Mouse (Mus musculus) urinary bladder, postnatal 10 days (tissue): ENCODE data around the gene Lrp1.

ENCODE experiments used
- DNase-seq: peaks from one replicate; pipeline ENCODE4 v3.0.0; 2022; ENCODE audit warnings: low spot score

The Lrp1 gene

DNA sequence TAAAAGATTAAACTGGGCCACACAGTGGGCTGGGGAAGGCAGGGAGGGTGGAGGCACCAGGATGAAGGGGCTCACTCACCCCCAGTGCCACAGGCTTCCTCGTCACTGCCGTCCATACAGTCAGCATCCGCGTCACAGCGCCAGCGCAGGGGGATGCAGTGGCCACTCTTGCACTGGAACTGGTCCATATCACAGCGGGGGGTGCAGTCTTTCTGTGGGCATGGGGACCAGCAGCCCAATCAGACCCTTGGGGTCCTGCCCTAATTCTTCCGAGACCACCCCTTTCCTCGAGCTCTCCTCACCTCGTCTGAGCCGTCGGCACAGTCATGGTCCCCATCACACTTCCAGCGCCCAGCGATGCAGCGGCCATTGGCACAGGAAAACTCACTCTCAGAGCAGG, 72.7 kb downstream of the Lrp1 start:
- no peak for DNase-seq

DNA sequence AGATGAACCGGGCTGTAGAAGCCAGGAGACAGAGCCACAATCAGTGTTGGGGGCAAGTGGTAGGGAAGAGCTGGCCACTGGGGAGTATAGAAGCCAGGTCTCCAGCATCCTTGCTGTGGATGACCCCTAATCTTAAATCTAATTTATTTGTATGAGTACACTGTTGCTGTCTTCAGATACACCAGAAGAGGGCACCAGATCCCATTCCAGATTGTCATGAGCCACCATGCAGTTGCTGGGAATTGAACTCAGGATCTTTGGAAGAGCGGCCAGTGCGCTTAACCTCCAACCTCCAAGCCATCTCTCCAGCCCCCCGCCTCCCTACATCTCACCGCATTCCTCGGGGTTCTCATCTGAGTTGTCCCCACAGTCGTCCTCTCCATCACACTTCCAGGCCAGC, 74.4 kb downstream of the Lrp1 start:
- DNase-seq, result no peak

DNA sequence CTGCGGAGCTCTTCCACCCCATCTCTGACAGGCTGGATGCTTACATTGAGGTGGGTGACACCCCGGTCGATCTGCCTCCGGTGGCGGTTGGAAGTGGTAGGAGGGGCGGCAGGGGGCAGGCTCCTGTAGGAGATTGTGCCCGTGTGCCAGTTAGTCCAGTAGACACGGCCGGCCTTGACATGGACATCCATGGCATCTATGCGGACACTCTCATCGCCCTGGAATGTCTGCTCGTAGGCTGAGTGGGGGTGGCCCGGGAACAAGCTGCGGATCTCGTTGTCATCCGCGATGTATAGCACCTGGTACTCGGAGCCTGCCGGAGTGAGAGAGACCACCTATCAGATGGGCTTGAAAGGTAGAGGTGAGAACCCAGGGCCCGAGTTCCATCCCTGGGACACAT, 76.6 kb downstream of the Lrp1 start:
- DNase-seq, result no peak

DNA sequence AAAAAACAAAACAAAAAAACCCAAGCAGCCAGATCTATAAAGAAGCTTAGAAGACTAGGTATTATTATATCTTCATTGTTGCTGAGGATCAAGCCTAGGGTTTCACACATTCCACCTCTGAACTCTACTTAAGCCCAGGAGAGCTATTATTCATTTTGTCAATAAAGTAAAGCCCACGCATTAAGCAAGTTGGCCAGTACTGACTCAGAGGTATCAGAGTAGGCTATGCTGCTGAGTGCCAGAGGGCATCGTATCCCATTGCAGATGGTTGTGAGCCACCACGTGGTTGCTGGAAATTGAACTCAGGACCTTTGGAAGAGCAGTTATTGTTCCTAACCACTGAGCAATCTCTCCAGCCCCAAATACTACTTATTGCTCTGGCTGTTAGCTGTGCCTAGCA, 77.0 kb downstream of the Lrp1 start:
- no peak for DNase-seq

DNA sequence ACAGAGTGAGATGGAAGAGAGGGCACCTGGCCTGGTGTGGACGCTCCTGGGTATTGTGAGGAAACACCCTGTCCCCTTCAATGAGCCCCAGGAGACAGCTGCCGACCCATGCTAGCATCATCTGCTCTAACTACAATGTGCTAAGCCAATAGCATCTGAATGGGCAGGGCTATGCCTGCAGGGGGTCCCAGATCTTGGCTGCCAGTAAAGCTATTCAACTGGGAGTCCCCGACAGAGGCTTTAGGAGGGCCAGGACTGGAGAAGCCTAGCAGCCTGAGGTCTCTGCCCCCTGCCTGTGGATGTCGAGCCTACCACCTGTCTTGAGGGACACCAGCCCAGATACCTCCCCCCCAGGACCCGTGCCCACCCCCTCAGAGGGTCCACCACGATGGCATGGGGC, 78.2 kb downstream of the Lrp1 start:
- no peak for DNase-seq

DNA sequence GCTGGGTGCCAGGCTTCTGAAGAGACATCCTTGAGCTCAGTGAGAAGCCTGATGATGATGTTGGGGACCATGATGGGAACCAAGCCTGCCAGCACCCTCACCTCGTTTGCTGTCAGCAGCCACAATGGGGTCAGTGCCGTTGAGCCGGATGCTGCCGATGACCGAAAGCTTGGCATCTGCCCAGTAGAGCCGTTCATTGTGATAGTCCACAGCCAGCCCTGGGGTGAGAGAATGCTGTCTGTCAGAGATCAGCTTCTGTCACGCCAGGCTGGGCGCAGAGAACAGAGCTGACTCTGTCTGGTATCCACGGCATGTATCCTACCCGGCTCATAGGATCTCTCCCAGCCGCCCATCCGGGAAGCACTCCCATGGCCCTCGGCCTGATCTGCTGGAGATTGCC, 78.9 kb downstream of the Lrp1 start:
- no peak for DNase-seq

DNA sequence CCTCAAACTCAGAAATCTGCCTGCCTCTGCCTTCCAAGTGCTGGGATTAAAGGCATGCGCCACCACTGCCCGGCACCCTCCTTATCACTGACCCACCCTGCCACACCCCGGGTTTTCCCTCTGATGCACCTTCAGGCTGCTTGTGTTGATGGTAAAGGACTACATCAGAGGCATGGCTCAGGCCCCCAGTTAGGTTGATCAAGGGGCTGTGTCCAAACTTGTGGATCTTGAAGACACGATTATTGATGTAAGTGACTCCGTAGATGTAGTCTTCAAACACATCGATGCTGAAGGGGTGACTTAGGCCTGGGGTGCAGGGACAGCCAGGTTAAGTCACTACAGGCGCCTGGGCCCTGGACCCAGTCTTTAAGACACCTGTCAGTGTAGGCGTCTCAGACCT, 79.4 kb downstream of the Lrp1 start:
- no peak for DNase-seq

DNA sequence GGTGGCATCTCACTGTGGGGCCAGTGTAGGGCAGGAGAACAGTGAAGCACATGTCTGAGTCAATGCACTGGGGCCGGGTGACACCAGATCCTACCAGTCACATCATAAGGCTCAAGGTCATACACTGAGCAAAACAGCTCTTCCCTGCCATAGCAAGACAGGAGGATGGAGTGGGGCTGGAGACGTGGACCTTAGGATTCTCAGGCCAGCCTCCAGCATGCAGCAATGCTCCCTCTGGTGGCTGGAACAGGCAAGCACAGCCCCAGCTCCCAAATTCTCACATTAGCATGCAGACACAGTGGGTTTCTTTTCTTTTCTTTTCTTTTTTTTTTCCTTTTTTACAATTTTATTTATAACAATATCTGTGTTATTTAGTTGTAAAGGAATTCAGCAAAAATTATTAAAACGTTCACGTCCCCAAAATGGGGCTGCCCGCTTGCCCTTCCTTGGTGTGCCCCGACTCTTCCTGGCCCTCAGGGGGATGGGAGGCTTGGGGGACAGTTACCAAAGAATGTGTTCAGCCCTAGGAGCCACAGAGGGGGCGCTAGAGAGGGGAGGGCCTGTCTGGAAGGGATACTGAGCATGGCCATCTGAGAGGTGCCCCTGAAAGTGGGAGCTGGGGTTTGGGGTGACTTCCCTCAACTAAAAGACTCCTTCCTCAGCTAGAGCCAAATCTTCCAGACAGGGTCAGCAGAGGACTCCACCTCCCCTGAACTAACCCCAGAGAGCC, 82.9 kb downstream of the Lrp1 start:
- no peak for DNase-seq

DNA sequence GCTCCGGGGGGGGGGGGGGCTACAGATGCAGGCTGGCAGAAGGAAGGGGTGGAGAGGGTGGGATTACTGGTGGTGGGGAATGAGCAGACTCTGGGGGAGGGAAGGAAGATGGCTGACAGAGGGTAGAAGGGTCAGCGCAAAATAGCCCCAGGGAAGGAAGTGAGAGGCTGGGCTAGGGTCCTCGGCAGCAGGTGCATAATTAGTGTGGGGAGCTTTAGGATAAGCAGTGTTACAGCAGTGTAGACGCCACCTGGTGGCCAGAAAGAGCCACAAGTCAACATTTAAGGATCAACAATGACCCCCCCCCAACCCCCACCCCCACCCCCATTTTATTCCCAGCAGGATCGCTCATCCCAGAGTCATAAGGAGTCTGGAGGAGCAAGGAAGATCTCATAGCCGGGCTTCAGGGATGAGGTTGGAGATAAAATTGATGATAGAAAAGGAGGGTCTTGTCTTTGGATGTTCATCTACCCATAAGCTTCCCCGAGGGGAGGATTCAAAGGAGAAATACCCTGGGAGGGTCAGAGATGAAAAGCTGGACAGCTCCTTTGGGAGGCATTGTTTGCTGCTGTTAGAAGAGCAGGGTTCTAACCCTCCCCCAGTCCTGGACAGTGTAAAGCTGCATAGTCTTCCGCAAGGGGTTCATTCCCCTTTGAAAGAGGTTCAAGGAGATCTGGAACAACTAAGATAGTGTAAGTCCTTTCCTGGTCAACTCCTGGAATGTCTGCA, 84.2 kb downstream of the Lrp1 start:
- DNase-seq, result no peak

DNA sequence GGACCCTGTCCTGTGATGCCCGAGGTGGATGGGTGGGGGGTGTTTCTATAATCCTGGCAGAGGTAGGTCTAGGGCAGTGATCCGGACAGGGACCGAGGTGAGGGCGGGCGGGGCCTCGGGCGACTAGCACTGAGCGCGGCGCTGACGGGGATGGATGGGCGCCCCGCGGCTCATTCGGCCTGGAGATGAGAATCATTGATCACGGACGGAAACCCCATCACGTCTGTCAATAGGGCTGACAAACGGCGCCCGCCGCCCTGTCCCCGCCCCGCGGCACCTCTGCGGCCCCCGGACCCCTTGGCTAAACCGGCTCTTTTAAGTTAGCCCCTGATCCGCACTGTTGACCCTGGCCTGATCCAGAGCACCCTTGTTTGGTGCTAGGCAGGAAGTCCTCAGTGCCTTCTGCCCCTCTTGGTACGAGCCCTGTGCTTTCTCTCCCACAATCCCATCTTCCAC, 86.0 kb downstream of the Lrp1 start:
- no peak for DNase-seq

DNA sequence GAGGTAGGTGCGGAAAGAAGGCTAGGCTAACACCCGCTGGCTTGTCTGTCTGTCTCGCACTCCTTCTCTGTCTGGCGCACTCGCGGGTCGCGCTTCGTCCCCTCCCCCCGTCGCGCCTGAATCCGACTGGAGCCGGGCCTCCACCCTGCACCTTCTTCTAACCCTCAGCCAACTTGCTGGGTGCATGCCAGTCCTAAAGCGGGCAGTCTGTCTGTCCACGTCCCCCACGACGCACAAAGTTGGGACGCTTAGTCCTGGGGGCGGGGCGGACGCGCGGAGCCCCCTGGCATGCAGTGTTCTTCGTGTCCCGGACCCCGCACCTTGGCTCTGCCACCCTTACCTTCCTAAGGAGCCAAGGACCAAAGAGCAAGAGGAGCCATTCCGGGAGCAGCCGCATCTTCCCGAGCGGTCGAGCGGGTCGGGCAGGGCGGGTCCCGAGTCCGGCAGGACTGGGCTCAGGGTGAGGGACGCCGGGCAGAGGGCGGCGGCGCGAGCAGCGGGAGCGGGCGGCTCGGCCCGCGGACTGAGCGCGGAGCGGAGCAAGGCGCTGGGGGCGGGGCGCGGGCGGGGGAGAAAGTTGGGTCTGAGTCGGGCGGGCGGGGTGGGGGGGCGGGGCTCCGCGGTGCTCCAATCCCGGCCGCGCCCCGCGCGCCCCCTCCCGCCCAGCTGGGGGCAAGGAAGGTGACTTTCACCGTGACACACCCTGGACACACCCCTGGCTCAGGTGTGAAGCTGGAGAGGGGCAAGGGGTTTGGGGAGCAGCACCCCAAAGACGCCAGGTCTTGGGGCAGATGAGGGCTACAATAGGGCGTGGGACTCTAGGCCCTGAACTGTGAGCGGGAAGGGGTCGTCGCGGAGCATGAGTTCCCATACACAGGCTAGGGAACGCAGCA, 86.7 kb downstream of the Lrp1 start, which contains the start of gene Nxph4:
Nxph4 (minus strand) TSS at position 524 of the 893 bp plus-strand sequence.
- DNase-seq, result no peak

DNA sequence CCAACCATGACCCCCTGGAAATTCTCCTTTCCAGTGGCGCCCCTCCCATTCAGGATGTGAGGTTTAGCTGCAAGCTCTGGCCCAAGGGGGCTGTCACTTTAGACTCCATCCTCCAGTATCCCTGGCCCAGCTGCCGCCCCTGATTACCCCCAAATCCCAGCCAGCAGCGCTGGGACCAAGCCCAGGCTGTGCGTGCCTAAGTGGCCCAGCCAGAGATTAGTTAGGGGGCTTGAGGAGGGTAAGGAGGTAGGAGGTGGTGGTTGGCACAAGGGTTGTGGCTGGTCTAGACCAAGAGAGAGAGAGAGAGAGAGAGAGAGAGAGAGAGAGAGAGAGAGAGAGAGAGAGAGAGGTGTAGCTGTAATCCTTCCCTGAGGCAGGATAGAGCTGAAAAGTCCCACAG, 89.4 kb downstream of the Lrp1 start:
- DNase-seq, result no peak

DNA sequence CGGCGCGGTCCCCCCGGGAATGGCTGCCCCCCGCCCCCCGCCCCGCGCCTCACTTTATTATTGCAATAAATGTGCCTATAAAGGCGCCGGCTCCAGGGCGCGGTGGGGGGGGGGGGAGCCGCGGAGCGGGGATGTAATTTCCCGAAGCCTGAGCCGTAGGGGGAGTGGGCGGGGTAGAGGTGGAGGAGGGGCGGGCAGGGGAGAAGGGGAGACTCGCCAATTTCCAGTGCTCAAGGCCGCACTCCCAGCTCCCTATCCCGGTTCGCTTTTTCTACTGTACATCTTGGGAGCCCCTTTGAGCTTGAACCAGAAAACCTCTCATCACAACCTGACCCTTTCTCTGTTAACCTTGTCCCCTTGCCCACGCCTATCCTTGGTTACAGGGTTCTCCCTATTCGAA, 90.0 kb downstream of the Lrp1 start:
- no peak for DNase-seq

DNA sequence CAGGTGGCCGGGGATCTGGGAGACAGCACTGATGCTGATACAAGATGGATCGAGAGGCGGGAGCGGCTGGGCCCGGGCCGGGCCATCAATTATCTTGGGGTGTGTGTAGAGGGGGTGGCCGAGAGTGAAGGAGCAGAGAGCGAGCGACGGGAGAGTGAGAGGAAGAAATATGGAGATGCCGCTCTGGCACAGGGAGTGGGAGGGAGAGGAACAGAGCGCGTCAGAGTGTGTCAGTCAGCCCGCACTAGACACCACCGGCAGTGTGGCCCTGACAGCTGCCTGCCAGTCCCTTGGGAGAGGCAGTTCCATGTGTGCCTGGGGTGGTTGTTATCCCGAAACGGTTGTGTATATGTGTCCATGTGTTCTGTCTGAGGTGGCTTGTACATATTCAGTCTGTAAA, 93.5 kb downstream of the Lrp1 start:
- no peak for DNase-seq

DNA sequence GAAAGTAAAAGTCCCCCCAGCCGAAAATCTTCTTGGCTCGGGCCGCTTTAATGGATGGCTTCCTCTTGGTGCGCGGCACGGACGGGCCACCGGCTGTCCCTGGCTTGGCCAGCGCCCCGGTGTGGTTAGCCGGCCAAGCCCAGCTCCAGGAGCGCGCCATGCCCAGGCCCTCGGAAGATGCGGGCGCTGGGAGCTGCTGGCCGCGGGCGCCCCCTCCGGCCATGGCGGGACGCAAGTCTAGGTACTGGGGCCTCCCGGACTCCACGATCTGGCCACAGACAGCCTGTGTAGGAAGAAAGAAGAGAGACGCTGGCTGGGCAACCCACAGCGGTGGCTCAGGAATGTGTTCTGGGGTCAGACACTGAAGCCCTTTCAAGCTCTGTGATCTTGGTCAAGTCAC, 94.3 kb downstream of the Lrp1 start:
- DNase-seq, result no peak

DNA sequence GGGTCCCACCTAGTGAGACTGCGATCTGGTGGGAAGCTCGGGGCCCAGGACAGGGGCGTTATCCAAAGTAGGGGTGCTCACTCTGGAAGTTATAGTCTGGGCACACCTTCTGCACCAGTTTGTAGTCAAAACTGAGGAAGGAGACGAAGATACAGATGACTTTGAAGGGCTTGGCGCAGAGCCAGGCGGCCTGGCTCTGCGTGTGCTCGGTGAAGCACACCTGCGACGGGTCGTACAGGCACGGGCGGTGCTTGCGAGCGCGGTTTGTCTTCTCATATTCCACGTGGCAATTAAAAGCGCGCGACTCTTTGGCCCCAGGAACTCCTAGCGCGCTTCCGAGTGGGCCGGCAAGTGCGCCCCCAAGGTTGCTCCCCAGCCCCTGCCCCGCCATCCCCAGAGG, 94.9 kb downstream of the Lrp1 start:
- DNase-seq, result no peak

DNA sequence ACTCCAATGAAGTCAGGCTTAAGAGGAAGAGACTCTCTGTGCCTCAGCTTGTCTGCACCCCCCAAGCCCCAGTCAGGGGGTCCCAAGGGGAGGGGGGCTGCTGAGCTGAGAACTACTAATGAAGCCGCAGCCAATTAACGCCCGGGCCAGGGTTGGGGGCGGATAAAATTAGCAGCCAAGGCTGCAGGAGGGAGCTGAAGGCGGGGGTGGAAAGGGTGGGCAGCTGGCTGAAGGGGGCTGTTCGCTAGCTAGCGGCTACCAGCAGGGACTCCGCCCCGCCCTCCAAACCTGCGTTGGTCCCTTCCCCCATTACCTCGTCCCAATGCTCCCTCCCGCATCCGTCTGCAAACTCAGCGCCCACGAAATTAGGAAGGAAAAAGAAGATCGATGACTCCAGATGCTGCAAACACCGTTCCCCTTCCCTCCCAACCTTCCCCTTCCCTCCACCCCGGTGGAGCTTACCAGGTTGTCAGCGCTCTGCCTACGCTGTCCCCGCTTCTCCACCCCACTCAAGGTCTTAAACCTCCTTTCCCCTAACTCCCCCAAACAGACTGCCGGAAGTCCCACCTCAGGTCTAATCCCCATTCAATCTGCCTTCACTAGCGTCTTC, 96.2 kb downstream of the Lrp1 start:
- no peak for DNase-seq

DNA sequence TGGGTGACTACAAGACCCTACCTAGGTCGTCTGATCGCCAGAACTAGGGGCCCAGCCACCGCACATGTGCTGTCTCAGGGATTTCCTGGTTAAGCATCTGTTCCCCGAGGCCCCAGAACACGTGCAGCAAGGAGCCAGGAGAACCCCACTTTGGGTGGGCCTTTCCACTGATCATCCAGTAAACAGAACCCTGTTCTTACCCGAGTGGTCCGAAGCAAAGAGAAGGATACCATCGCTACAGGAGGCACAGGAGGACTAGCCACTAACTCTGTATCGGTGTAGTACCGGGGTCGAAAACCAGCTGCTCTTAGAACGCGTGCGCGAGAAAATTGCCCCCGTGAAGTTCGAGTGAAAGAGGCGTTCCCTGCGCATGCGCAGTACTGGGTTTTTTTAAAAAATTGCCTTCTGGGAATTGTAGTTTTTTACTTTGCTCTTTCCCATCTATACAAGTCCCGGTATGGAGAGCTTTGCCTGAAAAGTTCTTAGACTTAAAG, 98.8 kb downstream of the Lrp1 start, which contains the start of gene Shmt2:
Shmt2 (minus strand) TSS at position 357 of the 494 bp plus-strand sequence.
- DNase-seq, result no peak

DNA sequence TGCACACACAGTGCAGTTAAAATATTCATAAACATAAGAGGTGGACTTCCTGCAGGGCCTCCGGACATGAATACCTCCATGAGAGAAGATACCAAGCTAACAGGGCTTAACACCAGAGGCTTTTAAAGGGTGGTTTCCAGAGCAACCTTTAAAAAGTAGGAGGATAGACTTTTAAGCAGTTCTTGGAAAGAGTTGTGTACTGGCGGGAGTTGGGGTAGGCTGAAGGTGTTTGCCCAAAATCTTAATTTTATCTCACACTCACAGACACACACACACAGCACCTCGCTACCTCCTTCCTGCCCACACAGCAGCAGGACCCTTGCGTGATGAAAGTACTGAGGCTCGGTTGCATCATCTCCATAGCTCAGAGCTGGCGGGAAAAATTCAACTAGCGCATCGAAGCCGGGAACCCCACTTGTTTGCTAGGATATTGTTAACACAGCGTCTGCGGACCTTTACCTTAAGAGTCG, 99.3 kb downstream of the Lrp1 start:
- DNase-seq, result no peak

DNA sequence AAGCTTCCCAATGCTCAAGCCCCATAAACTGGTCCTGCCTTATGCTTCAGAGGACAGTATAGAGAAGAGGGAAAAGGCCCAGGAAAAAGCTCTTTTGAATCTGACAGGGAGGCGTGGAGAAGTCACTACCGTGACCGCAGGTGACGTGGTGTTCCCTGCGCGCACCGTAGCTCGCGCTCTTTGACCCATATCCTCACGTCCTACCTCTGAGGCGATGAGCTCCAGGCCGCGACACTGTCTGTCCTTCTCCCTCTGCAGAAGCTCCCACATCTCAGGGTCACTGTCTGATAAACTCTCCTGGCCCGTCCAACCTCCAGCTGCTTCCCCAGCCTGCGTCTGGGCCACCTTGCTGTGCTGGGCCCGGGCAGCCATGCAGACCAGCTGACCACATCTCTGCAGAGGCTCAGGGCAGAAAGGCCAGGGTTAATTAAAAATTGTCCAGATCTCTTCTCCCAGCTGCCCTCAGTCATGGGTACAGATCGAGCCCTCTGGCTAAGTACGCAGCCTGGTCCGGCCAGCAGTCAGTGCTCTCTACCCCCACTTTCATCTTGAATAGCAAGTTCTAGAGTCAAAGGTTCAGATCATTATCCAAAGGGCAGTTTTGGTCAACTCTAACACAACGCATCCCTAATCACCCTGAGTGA, 100.1 kb downstream of the Lrp1 start:
- no peak for DNase-seq
